In the genomic region with DNA sequence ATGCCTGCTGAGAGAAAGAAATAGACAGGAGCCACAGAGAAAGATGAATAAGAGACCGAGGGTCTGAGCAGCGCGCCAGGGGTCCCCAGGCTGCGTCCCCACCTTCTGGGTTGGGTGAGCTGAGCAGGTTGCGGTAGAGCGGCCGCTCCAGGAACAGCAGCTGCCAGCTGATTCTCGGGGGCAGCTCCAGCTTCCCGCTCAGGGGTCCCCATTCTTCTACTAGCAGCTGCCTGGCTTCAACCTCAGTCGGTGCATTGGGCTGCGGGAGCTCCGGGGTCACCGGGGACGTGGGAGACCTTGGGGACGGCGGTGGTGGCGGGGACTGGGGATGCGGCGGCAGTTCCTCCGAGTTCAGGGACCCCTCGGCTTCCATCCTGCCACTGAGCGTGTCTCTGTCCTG, we compare ENCODE assay signal across 9 mouse cellular contexts. TPM values are rescaled to one million over a fixed set of nuclear protein-coding genes. Genes with fewer than 3 reads are reported as not detected.
DNase-seq lines count a peak whose midpoint lies in the region; ATAC-seq and TF ChIP-seq lines count a peak whose summit lies in the region.
"Had no signal": no experiment of that assay in that cellular context is flagged by ENCODE, and none has a peak within 500 bp of the region (broad histone marks: within the 10 kb centered on the region; RNA-seq: fewer than 3 reads in every experiment).

No protein-coding gene starts in this region.

- H3K9me3 ChIP-seq in heart, postnatal 0 days (replicated peaks; ENCODE audit: control insufficient read depth, low read length) = no peaks in the 10 kb centered on the region
- H3K9me3 ChIP-seq in embryonic facial prominence, embryonic 10.5 days = no peaks in the 10 kb centered on the region
- no peaks in the 10 kb centered on the region for H3K9me3 ChIP-seq in hindbrain, embryonic 13.5 days
- H3K9me3 ChIP-seq in midbrain, embryonic 12.5 days = no peaks in the 10 kb centered on the region

- DNase-seq in heart, postnatal 0 days (ENCODE audit: low spot score) = no peak
- DNase-seq in heart, adult 2 months = no peak
- peak; percentile 45 for DNase-seq in embryonic facial prominence, embryonic 10.5 days (ENCODE audit: low spot score)
- DNase-seq in MN1 (ENCODE audit: low spot score) = no peak
- DNase-seq in T-cell, adult 2 months (ENCODE audit: low spot score) = no peak
- no peak for DNase-seq in cerebellum, postnatal 14 days

- TF ChIP-seq EP300 in heart, postnatal 0 days (IDR thresholded peaks at IDR 0.05; ENCODE audit: low read depth) = no peak
- TF ChIP-seq EP300 in heart, adult 2 months (IDR thresholded peaks at IDR 0.05; ENCODE audit: insufficient read depth, low read depth, low read length) = no peak

- H3K27me3 ChIP-seq in heart, postnatal 0 days (ENCODE audit: control insufficient read depth, insufficient read depth, low read length) = peaks cover 47% of the 10 kb centered on the region
- H3K27me3 ChIP-seq in heart, adult 2 months (ENCODE audit: control insufficient read depth, insufficient read depth, low read length) = peaks cover 14% of the 10 kb centered on the region
- peaks cover 59% of the 10 kb centered on the region for H3K27me3 ChIP-seq in embryonic facial prominence, embryonic 10.5 days (replicated peaks; ENCODE audit: low read depth, poor library complexity, severe bottlenecking)
- H3K27me3 ChIP-seq in hindbrain, embryonic 13.5 days = peaks cover 55% of the 10 kb centered on the region
- peaks cover 54% of the 10 kb centered on the region for H3K27me3 ChIP-seq in midbrain, embryonic 12.5 days

- no peak for TF ChIP-seq POLR2A in heart, adult 2 months (IDR thresholded peaks at IDR 0.05; ENCODE audit: insufficient read depth, low read depth, low read length)

- H3K4me3 ChIP-seq in heart, postnatal 0 days (ENCODE audit: low read depth, low read length) = peak overlapping the region; percentile 8; the same call in 1 of the 2 replicates
- H3K4me3 ChIP-seq in heart, adult 2 months = no peak overlapping the region
- peak overlapping the region; percentile 51 for H3K4me3 ChIP-seq in embryonic facial prominence, embryonic 10.5 days
- H3K4me3 ChIP-seq in hindbrain, embryonic 13.5 days = peak overlapping the region; percentile 37
- peak overlapping the region; percentile 37 for H3K4me3 ChIP-seq in midbrain, embryonic 12.5 days
- H3K4me3 ChIP-seq: myocyte had no signal

- H3K79me2 ChIP-seq in heart, adult 2 months (replicated peaks; ENCODE audit: control insufficient read depth, insufficient read depth, low read length) = no peaks in the 10 kb centered on the region

- H3K4me1 ChIP-seq in heart, postnatal 0 days (ENCODE audit: control insufficient read depth, insufficient read depth) = peaks cover 4% of the 10 kb centered on the region; the same call in 1 of the 2 replicates
- no peaks in the 10 kb centered on the region for H3K4me1 ChIP-seq in heart, adult 2 months (ENCODE audit: control insufficient read depth, insufficient read depth, low read length)
- peaks cover 43% of the 10 kb centered on the region for H3K4me1 ChIP-seq in embryonic facial prominence, embryonic 10.5 days
- peaks cover 28% of the 10 kb centered on the region for H3K4me1 ChIP-seq in hindbrain, embryonic 13.5 days (replicated peaks)
- H3K4me1 ChIP-seq in midbrain, embryonic 12.5 days = peaks cover 21% of the 10 kb centered on the region

- H3K4me2 ChIP-seq in heart, postnatal 0 days (ENCODE audit: low read depth, low read length) = peak overlapping the region; percentile 26
- peak overlapping the region; percentile 61 for H3K4me2 ChIP-seq in hindbrain, embryonic 13.5 days
- peak overlapping the region; percentile 61 for H3K4me2 ChIP-seq in midbrain, embryonic 12.5 days (replicated peaks)

- WGBS in heart, postnatal 0 days = 1% methylated on average over 22 of the region's 22 CpGs
- 3% methylated on average over 22 of the region's 22 CpGs for WGBS in heart, adult 2 months
- WGBS in embryonic facial prominence, embryonic 10.5 days = 2% methylated on average over 22 of the region's 22 CpGs
- WGBS in hindbrain, embryonic 13.5 days = 2% methylated on average over 22 of the region's 22 CpGs
- under 1% methylated on average over 22 of the region's 22 CpGs for WGBS in midbrain, embryonic 12.5 days

- no peak for ATAC-seq in heart, postnatal 0 days (ENCODE audit: insufficient read depth, low read depth)
- no peak for ATAC-seq in hindbrain, embryonic 13.5 days (ENCODE audit: low FRiP score)
- no peak for ATAC-seq in midbrain, embryonic 12.5 days (ENCODE audit: low FRiP score, low read depth)

- no peaks in the 10 kb centered on the region for H3K36me3 ChIP-seq in heart, postnatal 0 days (replicated peaks; ENCODE audit: control insufficient read depth, insufficient read depth, low read length)
- no peaks in the 10 kb centered on the region for H3K36me3 ChIP-seq in heart, adult 2 months (ENCODE audit: control insufficient read depth, insufficient read depth, low read length)
- H3K36me3 ChIP-seq in embryonic facial prominence, embryonic 10.5 days (replicated peaks) = no peaks in the 10 kb centered on the region
- no peaks in the 10 kb centered on the region for H3K36me3 ChIP-seq in hindbrain, embryonic 13.5 days
- H3K36me3 ChIP-seq in midbrain, embryonic 12.5 days = no peaks in the 10 kb centered on the region

- H3K27ac ChIP-seq in heart, postnatal 0 days (ENCODE audit: low read depth) = no peak overlapping the region
- H3K27ac ChIP-seq in heart, adult 2 months = no peak overlapping the region
- H3K27ac ChIP-seq in embryonic facial prominence, embryonic 10.5 days (replicated peaks) = 0 out of 2 replicates have a peak overlapping the region, but pooled peaks have one; percentile 8
- no peak overlapping the region for H3K27ac ChIP-seq in hindbrain, embryonic 13.5 days
- H3K27ac ChIP-seq in midbrain, embryonic 12.5 days (replicated peaks) = no peak overlapping the region

- intact Hi-C loops in heart, adult 2 months (cut with DNase I) = no loop called here

- no peak for TF ChIP-seq CTCF in heart, postnatal 0 days (IDR thresholded peaks at IDR 0.05; ENCODE audit: low read depth)
- TF ChIP-seq CTCF in heart, adult 2 months (IDR thresholded peaks at IDR 0.05) = no peak

- no peak overlapping the region for H3K9ac ChIP-seq in heart, postnatal 0 days (replicated peaks; ENCODE audit: low read depth, low read length)
- H3K9ac ChIP-seq in heart, adult 2 months (ENCODE audit: low read depth, low read length) = no peak overlapping the region
- H3K9ac ChIP-seq in hindbrain, embryonic 13.5 days = peak overlapping the region; percentile 62
- H3K9ac ChIP-seq in midbrain, embryonic 12.5 days (replicated peaks) = peak overlapping the region; percentile 54

RNA-seq across cellular contexts. Expression of gene Nccrp1, which starts 0.4 kb away (rescaled TPM):
- not detected in 2 replicates for total RNA-seq in heart, postnatal 0 days (2014; rRNA removed; ENCODE audit: low replicate concordance)
- not detected in 2 replicates for polyA plus RNA-seq in heart, postnatal 0 days (2015; fragmentation: Nextera tagmentation; extraction: Ambion mirVana)
- total RNA-seq in heart, adult 2 months (2021) = not detected
- polyA plus RNA-seq in heart, adult 2 months (2012; rRNA removed) = not detected in 2 replicates
- 0.10 TPM in 1 of 2 replicates, not detected in the other for polyA plus RNA-seq in embryonic facial prominence, embryonic 10.5 days (2016; fragmentation: Nextera tagmentation; extraction: Ambion mirVana)
- polyA plus RNA-seq in hindbrain, embryonic 13.5 days (2015; fragmentation: Nextera tagmentation; extraction: Ambion mirVana) = 0.13 TPM in 1 of 2 replicates, not detected in the other
- polyA plus RNA-seq in midbrain, embryonic 12.5 days (2016; fragmentation: Nextera tagmentation; extraction: Ambion mirVana) = not detected in 2 replicates

RNA-seq across cellular contexts. Expression of gene Sycn, which starts 6.0 kb away (rescaled TPM):
- total RNA-seq in heart, postnatal 0 days (2014; rRNA removed; ENCODE audit: low replicate concordance) = not detected in 2 replicates
- polyA plus RNA-seq in heart, postnatal 0 days (2015; fragmentation: Nextera tagmentation; extraction: Ambion mirVana) = not detected in 2 replicates
- total RNA-seq in heart, adult 2 months (2021) = not detected
- polyA plus RNA-seq in heart, adult 2 months (2012; rRNA removed) = not detected in 2 replicates
- polyA plus RNA-seq in embryonic facial prominence, embryonic 10.5 days (2016; fragmentation: Nextera tagmentation; extraction: Ambion mirVana) = not detected in 2 replicates
- not detected in 2 replicates for polyA plus RNA-seq in hindbrain, embryonic 13.5 days (2015; fragmentation: Nextera tagmentation; extraction: Ambion mirVana)
- polyA plus RNA-seq in midbrain, embryonic 12.5 days (2016; fragmentation: Nextera tagmentation; extraction: Ambion mirVana) = not detected in 2 replicates
- polyA plus RNA-seq: myocyte had no signal

RNA-seq across cellular contexts. Expression of gene Ifnl3, which starts 24.0 kb away (rescaled TPM):
- not detected in 2 replicates for total RNA-seq in heart, postnatal 0 days (2014; rRNA removed; ENCODE audit: low replicate concordance)
- polyA plus RNA-seq in heart, postnatal 0 days (2015; fragmentation: Nextera tagmentation; extraction: Ambion mirVana) = not detected in 2 replicates
- not detected for total RNA-seq in heart, adult 2 months (2021)
- not detected in 2 replicates for polyA plus RNA-seq in heart, adult 2 months (2012; rRNA removed)
- not detected in 2 replicates for polyA plus RNA-seq in embryonic facial prominence, embryonic 10.5 days (2016; fragmentation: Nextera tagmentation; extraction: Ambion mirVana)
- not detected in 2 replicates for polyA plus RNA-seq in hindbrain, embryonic 13.5 days (2015; fragmentation: Nextera tagmentation; extraction: Ambion mirVana)
- not detected in 2 replicates for polyA plus RNA-seq in midbrain, embryonic 12.5 days (2016; fragmentation: Nextera tagmentation; extraction: Ambion mirVana)
- polyA plus RNA-seq: myocyte had no signal

RNA-seq across cellular contexts. Expression of gene Ifnl2, which starts 36.4 kb away (rescaled TPM):
- total RNA-seq in heart, postnatal 0 days (2014; rRNA removed; ENCODE audit: low replicate concordance) = not detected in 2 replicates
- polyA plus RNA-seq in heart, postnatal 0 days (2015; fragmentation: Nextera tagmentation; extraction: Ambion mirVana) = not detected in 2 replicates
- not detected for total RNA-seq in heart, adult 2 months (2021)
- polyA plus RNA-seq in heart, adult 2 months (2012; rRNA removed) = not detected in 2 replicates
- polyA plus RNA-seq in embryonic facial prominence, embryonic 10.5 days (2016; fragmentation: Nextera tagmentation; extraction: Ambion mirVana) = not detected in 2 replicates
- polyA plus RNA-seq in hindbrain, embryonic 13.5 days (2015; fragmentation: Nextera tagmentation; extraction: Ambion mirVana) = not detected in 2 replicates
- not detected in 2 replicates for polyA plus RNA-seq in midbrain, embryonic 12.5 days (2016; fragmentation: Nextera tagmentation; extraction: Ambion mirVana)
- polyA plus RNA-seq: myocyte had no signal

RNA-seq across cellular contexts. Expression of gene Samd4b, which starts 51.3 kb away (rescaled TPM):
- 37.0 and 53.5 TPM in 2 replicates for total RNA-seq in heart, postnatal 0 days (2014; rRNA removed; ENCODE audit: low replicate concordance)
- polyA plus RNA-seq in heart, postnatal 0 days (2015; fragmentation: Nextera tagmentation; extraction: Ambion mirVana) = 12.3 and 12.4 TPM in 2 replicates
- total RNA-seq in heart, adult 2 months (2021) = 10 to 100 TPM; 21.9 to 22.4 TPM
- 38.8 and 46.1 TPM in 2 replicates for polyA plus RNA-seq in heart, adult 2 months (2012; rRNA removed)
- polyA plus RNA-seq in embryonic facial prominence, embryonic 10.5 days (2016; fragmentation: Nextera tagmentation; extraction: Ambion mirVana) = 36.0 and 38.9 TPM in 2 replicates
- 20.7 and 21.6 TPM in 2 replicates for polyA plus RNA-seq in hindbrain, embryonic 13.5 days (2015; fragmentation: Nextera tagmentation; extraction: Ambion mirVana)
- polyA plus RNA-seq in midbrain, embryonic 12.5 days (2016; fragmentation: Nextera tagmentation; extraction: Ambion mirVana) = 34.1 and 34.8 TPM in 2 replicates

Comparison
In these comparisons a context has a peak if more than half of its experiments do, and no peak if none do; other contexts are left out.
1. H3K9ac ChIP-seq: peak in hindbrain, embryonic 13.5 days (single experiment) and midbrain, embryonic 12.5 days (single experiment); none in heart, postnatal 0 days (single experiment) and heart, adult 2 months (single experiment).
2. Peak in every context shown above with its lines, with median percentiles within 50 percentile points of each other: H3K4me2 ChIP-seq.